Mouse (Mus musculus): ENCODE data around the gene Rps2.

GRCm38 (mm10) chr17:24761121-24761520, 43.2 kb downstream of the Rps2 start:
- no peak for TF ChIP-seq POLR2A (IDR thresholded peaks at IDR 0.05; ENCODE audit: insufficient read depth, low read depth, low read length)
- no peak for TF ChIP-seq CTCF (IDR thresholded peaks at IDR 0.05; ENCODE audit: insufficient read depth, low read depth, low read length)

Measured in olfactory bulb, adult 2 months (tissue).